Mouse (Mus musculus) limb, embryonic 11.5 days (tissue): ENCODE measurements around the gene P2ry14. TPM values are rescaled to one million over a fixed set of nuclear protein-coding genes. Genes with fewer than 3 reads are reported as not detected.

Experiments
- polyA plus RNA-seq: library from polyadenylated mRNA; unstranded; fragments of >200 nt; fragmentation: Nextera tagmentation; extraction: Ambion mirVana; gene quantifications from 2 replicates; pipeline ENCODE4 v1.2.1, GENCODE M21; 2014

P2ry14 gene
- polyA plus RNA-seq, 1 experiment from 2014 or later: 1.1 TPM

Other genes with a start within 250 kb of the P2ry14 start
- 1.6 and 2.1 TPM in 2 replicates for gene Med12l, start 147.8 kb downstream of the P2ry14 start, polyA plus RNA-seq
- gene Gpr171, start 51.8 kb downstream of the P2ry14 start, polyA plus RNA-seq: 0.57 and 0.91 TPM in 2 replicates
- 0.68 and 1.1 TPM in 2 replicates for gene Gpr87, start 41.5 kb upstream of the P2ry14 start, polyA plus RNA-seq
- 0.20 and 0.57 TPM in 2 replicates for gene P2ry13, start 57.3 kb upstream of the P2ry14 start, polyA plus RNA-seq
- 0.60 and 0.93 TPM in 2 replicates for gene P2ry12, start 109.3 kb upstream of the P2ry14 start, polyA plus RNA-seq
- gene Igsf10, start 190.8 kb upstream of the P2ry14 start, polyA plus RNA-seq: 4.6 and 4.7 TPM in 2 replicates